Mouse (Mus musculus) hindbrain, embryonic 12.5 days (tissue): Measurements from ENCODE around the gene Lama5. TPM values are rescaled to one million over a fixed set of nuclear protein-coding genes. Genes with fewer than 3 reads are reported as not detected.

Experiments
- ATAC-seq: fragments of 200-750 bp; cut with Nextera tagmentation; 2 replicates; pipeline ENCODE4 v1.8.0; 2017; ENCODE audit warnings: moderate TSS enrichment; ENCODE audit not compliant: low FRiP score
- H3K27ac ChIP-seq: fragments of 300-500 bp; sonication (generic); 2 replicates; pipeline ENCODE4 v1.5.1; 2016; ENCODE audit warnings: mild to moderate bottlenecking
- H3K27me3 ChIP-seq: fragments of 300-500 bp; sonication (generic); 2 replicates; pipeline ENCODE4 v1.6.1; 2016; ENCODE audit warnings: mild to moderate bottlenecking
- H3K36me3 ChIP-seq: fragments of 300-500 bp; sonication (generic); 2 replicates; pipeline ENCODE4 v1.6.1; 2016; ENCODE audit warnings: mild to moderate bottlenecking
- H3K4me1 ChIP-seq: fragments of 300-500 bp; sonication (generic); 2 replicates; pipeline ENCODE4 v1.6.1; 2016
- H3K4me2 ChIP-seq: fragments of 300-500 bp; sonication (generic); replicated peaks from 2 replicates; pipeline ENCODE4 v1.6.1; 2016; ENCODE audit warnings: mild to moderate bottlenecking
- H3K4me3 ChIP-seq: fragments of 300-500 bp; sonication (generic); 2 replicates; pipeline ENCODE4 v1.5.1; 2016; ENCODE audit warnings: mild to moderate bottlenecking
- H3K9ac ChIP-seq: fragments of 300-500 bp; sonication (generic); 2 replicates; pipeline ENCODE4 v1.6.1; 2016; ENCODE audit warnings: mild to moderate bottlenecking, moderate library complexity
- H3K9me3 ChIP-seq: fragments of 300-500 bp; sonication (generic); replicated peaks from 2 replicates; pipeline ENCODE4 v1.6.1; 2016; ENCODE audit warnings: mild to moderate bottlenecking
- WGBS: fragments of 180-500 bp; shearing (Covaris S2); methylation state at CpG from one replicate; pipeline ENCODE4 v1.1.7; 2016; 5-methylcytosine and 5-hydroxymethylcytosine counted together
- polyA plus RNA-seq: library from polyadenylated mRNA; unstranded; fragments of >200 nt; fragmentation: Nextera tagmentation; extraction: Ambion mirVana; gene quantifications from 2 replicates; pipeline ENCODE4 v1.2.1, GENCODE M21; 2016

Gene Lama5
- polyA plus RNA-seq, 1 experiment from 2014 or later, result 8.7 TPM

- 46% methylated on average over 9 of the region's 9 CpGs for WGBS
- H3K4me1 ChIP-seq, result no peaks in the 10 kb centered on the region
- ATAC-seq, result no peak
- no peaks in the 10 kb centered on the region for H3K36me3 ChIP-seq
- H3K9me3 ChIP-seq, result no peaks in the 10 kb centered on the region
- H3K4me2 ChIP-seq, result no peak overlapping the region
- no peak overlapping the region for H3K9ac ChIP-seq
- H3K27ac ChIP-seq, result no peak overlapping the region
- no peaks in the 10 kb centered on the region for H3K27me3 ChIP-seq
- H3K4me3 ChIP-seq, result no peak overlapping the region
Measured at GRCm38 (mm10) chr2:180248947-180249660, 23.4 kb upstream of the Lama5 start.

- no peaks in the 10 kb centered on the region for H3K27me3 ChIP-seq
- H3K4me3 ChIP-seq, result no peak overlapping the region
- no peak for ATAC-seq
- H3K36me3 ChIP-seq, result no peaks in the 10 kb centered on the region
- no peak overlapping the region for H3K9ac ChIP-seq
- no peaks in the 10 kb centered on the region for H3K4me1 ChIP-seq
- H3K9me3 ChIP-seq, result no peaks in the 10 kb centered on the region
- H3K4me2 ChIP-seq, result no peak overlapping the region
- no peak overlapping the region for H3K27ac ChIP-seq
- WGBS, result 84% methylated on average over 5 of the region's 5 CpGs
Measured at GRCm38 (mm10) chr2:180247916-180248315, 22.3 kb upstream of the Lama5 start.

GRCm38 (mm10) chr2:180243108-180243507 lies 17.4 kb upstream of the Lama5 start:
- H3K4me3 ChIP-seq, result no peak overlapping the region
- H3K9me3 ChIP-seq, result no peaks in the 10 kb centered on the region
- no peaks in the 10 kb centered on the region for H3K4me1 ChIP-seq
- H3K27ac ChIP-seq, result no peak overlapping the region
- H3K9ac ChIP-seq, result no peak overlapping the region
- H3K36me3 ChIP-seq, result no peaks in the 10 kb centered on the region
- ATAC-seq, result no peak
- no peaks in the 10 kb centered on the region for H3K27me3 ChIP-seq
- 90% methylated on average over 4 of the region's 4 CpGs for WGBS
- H3K4me2 ChIP-seq, result no peak overlapping the region

- Histone ChIP-seq H3K4me2 (no peak overlapping the region), H3K4me3 (no peak overlapping the region), H3K27me3 (no peaks in the 10 kb centered on the region), H3K36me3 (no peaks in the 10 kb centered on the region), H3K4me1 (peaks cover 8% of the 10 kb centered on the region), H3K27ac (no peak overlapping the region), H3K9me3 (no peaks in the 10 kb centered on the region), H3K9ac (no peak overlapping the region)
- WGBS, result 92% methylated on average over 5 of the region's 5 CpGs
- ATAC-seq, result no peak
Measured at GRCm38 (mm10) chr2:180238591-180238990, 12.9 kb upstream of the Lama5 start.

- Histone ChIP-seq H3K36me3 (no peaks in the 10 kb centered on the region), H3K9ac (no peak overlapping the region), H3K4me1 (peaks cover 8% of the 10 kb centered on the region), H3K4me2 (no peak overlapping the region), H3K27ac (no peak overlapping the region), H3K9me3 (no peaks in the 10 kb centered on the region), H3K4me3 (no peak overlapping the region), H3K27me3 (no peaks in the 10 kb centered on the region)
- WGBS, result 91% methylated on average over 7 of the region's 7 CpGs
- no peak for ATAC-seq
Measured at GRCm38 (mm10) chr2:180237601-180238345, 12.1 kb upstream of the Lama5 start.

- H3K36me3 ChIP-seq, result no peaks in the 10 kb centered on the region
- no peaks in the 10 kb centered on the region for H3K27me3 ChIP-seq
- H3K9ac ChIP-seq, result no peak overlapping the region
- H3K9me3 ChIP-seq, result no peaks in the 10 kb centered on the region
- WGBS, result 82% methylated on average over 3 of the region's 3 CpGs
- H3K27ac ChIP-seq, result no peak overlapping the region
- H3K4me1 ChIP-seq, result peaks cover 8% of the 10 kb centered on the region
- no peak overlapping the region for H3K4me2 ChIP-seq
- ATAC-seq, result no peak
- no peak overlapping the region for H3K4me3 ChIP-seq
Measured at GRCm38 (mm10) chr2:180236930-180237329, 11.3 kb upstream of the Lama5 start.

GRCm38 (mm10) chr2:180236500-180236899 lies 10.8 kb upstream of the Lama5 start:
- 67% methylated on average over 3 of the region's 3 CpGs for WGBS
- H3K4me1 ChIP-seq, result peaks cover 8% of the 10 kb centered on the region
- no peak overlapping the region for H3K27ac ChIP-seq
- no peak for ATAC-seq
- H3K36me3 ChIP-seq, result no peaks in the 10 kb centered on the region
- no peaks in the 10 kb centered on the region for H3K27me3 ChIP-seq
- H3K4me3 ChIP-seq, result no peak overlapping the region
- no peak overlapping the region for H3K9ac ChIP-seq
- H3K4me2 ChIP-seq, result no peak overlapping the region
- H3K9me3 ChIP-seq, result no peaks in the 10 kb centered on the region

- H3K36me3 ChIP-seq, result no peaks in the 10 kb centered on the region
- H3K4me1 ChIP-seq, result peaks cover 8% of the 10 kb centered on the region
- H3K9ac ChIP-seq, result no peak overlapping the region
- H3K9me3 ChIP-seq, result no peaks in the 10 kb centered on the region
- no peak overlapping the region for H3K4me3 ChIP-seq
- no peak overlapping the region for H3K4me2 ChIP-seq
- WGBS, result 87% methylated on average over 4 of the region's 4 CpGs
- no peaks in the 10 kb centered on the region for H3K27me3 ChIP-seq
- no peak for ATAC-seq
- H3K27ac ChIP-seq, result no peak overlapping the region
Measured at GRCm38 (mm10) chr2:180235788-180236187, 10.1 kb upstream of the Lama5 start.

- Histone ChIP-seq H3K9ac (no peak overlapping the region), H3K4me2 (no peak overlapping the region), H3K27me3 (no peaks in the 10 kb centered on the region), H3K4me3 (no peak overlapping the region), H3K4me1 (peaks cover 8% of the 10 kb centered on the region), H3K27ac (no peak overlapping the region), H3K36me3 (no peaks in the 10 kb centered on the region), H3K9me3 (no peaks in the 10 kb centered on the region)
- no peak for ATAC-seq
- 51% methylated on average over 6 of the region's 6 CpGs for WGBS
Measured at GRCm38 (mm10) chr2:180234980-180235379, 9.3 kb upstream of the Lama5 start.

GRCm38 (mm10) chr2:180234353-180234752 lies 8.7 kb upstream of the Lama5 start:
- Histone ChIP-seq H3K9ac (no peak overlapping the region), H3K4me2 (no peak overlapping the region), H3K27me3 (no peaks in the 10 kb centered on the region), H3K27ac (no peak overlapping the region), H3K4me3 (no peak overlapping the region), H3K4me1 (peaks cover 8% of the 10 kb centered on the region), H3K9me3 (no peaks in the 10 kb centered on the region), H3K36me3 (no peaks in the 10 kb centered on the region)
- WGBS, result 82% methylated on average over 8 of the region's 8 CpGs
- no peak for ATAC-seq

GRCm38 (mm10) chr2:180233101-180233904 lies 7.6 kb upstream of the Lama5 start:
- H3K4me1 ChIP-seq, result peaks cover 14% of the 10 kb centered on the region
- H3K4me3 ChIP-seq, result no peak overlapping the region
- H3K9ac ChIP-seq, result no peak overlapping the region
- no peak for ATAC-seq
- H3K27ac ChIP-seq, result no peak overlapping the region
- H3K36me3 ChIP-seq, result no peaks in the 10 kb centered on the region
- H3K27me3 ChIP-seq, result 0 out of 2 replicates have a peak, but pooled peaks cover 2% of the 10 kb centered on the region
- no peaks in the 10 kb centered on the region for H3K9me3 ChIP-seq
- no peak overlapping the region for H3K4me2 ChIP-seq
- 88% methylated on average over 7 of the region's 7 CpGs for WGBS

GRCm38 (mm10) chr2:180230482-180230881 lies 4.8 kb upstream of the Lama5 start:
- Histone ChIP-seq H3K4me2 (no peak overlapping the region), H3K9me3 (no peaks in the 10 kb centered on the region), H3K27ac (no peak overlapping the region), H3K36me3 (no peaks in the 10 kb centered on the region), H3K4me1 (peaks cover 40% of the 10 kb centered on the region), H3K27me3 (peaks cover 20% of the 10 kb centered on the region), H3K4me3 (no peak overlapping the region), H3K9ac (no peak overlapping the region)
- WGBS, result 64% methylated on average over 4 of the region's 4 CpGs
- no peak for ATAC-seq
